Mouse (Mus musculus) retina, postnatal 7 days (tissue): ENCODE results near the gene Camta1.

Experiments
- DNase-seq: peaks from one replicate; pipeline ENCODE4 v3.0.0-alpha.2; 2012; ENCODE audit warnings: low read depth, low spot score

Gene Camta1

GRCm38 (mm10) chr4:151779962-151780459, 81.7 kb downstream of the Camta1 start:
- DNase-seq: no peak

DNA sequence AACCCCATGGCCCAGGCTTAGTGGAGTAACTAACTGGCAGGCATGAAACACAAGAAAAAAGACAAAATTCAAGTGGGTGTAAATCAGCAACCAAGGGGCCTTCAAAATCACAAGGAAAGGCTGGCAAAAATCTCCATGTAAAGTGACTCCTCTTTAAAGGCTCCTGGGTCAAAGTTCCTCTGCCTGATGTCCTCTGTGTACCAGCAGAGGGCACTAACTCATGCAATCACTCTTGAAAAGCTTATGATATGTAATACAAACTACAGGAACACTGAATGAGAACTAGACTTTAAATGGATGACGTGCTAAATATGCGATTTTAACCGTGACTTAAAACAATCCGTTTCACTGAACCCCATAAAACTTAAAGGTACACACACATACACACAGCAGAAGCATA, 83.2 kb downstream of the Camta1 start:
- peak; percentile 38 for DNase-seq

DNA sequence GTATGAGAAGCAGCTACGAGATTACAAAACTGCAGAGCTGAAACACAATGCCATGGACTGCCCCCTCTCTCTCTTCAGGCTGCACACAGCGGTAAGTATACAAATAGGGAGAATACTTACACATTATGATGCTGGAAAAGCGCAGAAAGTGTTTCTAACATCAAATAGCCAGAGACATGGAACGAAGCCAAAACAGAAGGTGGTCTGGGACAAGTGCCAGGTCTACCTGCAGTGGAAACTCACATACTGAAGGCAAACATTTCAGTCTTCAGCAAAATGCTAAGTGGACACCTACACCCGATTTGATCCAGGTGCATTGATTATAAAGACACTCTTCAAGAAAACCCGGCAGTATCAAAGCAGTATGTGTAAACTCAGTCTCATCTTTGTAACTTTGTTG, 84.2 kb downstream of the Camta1 start:
- no peak for DNase-seq

- no peak for DNase-seq
Observed at GRCm38 (mm10) chr4:151775441-151775840, 86.2 kb downstream of the Camta1 start.

GRCm38 (mm10) chr4:151773651-151774050, 88.0 kb downstream of the Camta1 start:
- no peak for DNase-seq

DNA sequence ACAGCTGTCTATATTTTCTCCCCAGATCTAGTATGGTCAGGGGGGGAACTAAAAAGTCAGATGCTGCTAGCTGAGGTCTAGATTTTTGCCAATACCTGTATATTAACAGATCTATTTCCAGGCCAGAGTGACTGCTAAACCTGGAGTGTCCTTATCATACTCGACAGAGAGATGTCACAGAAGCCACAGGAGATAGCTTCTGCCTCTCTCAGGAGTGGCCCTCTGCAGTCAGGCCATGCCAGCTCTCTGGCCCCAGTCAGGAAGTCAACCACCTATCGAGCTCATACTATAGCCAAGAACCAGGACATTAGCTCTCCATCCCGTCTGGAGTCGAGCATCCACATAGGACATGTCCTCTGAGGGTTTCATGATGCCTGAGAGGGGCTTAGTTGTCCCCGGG, 88.7 kb downstream of the Camta1 start:
- no peak for DNase-seq

GRCm38 (mm10) chr4:151770697-151771096, 91.0 kb downstream of the Camta1 start:
- no peak for DNase-seq

- DNase-seq: no peak
Observed at GRCm38 (mm10) chr4:151767786-151768185, 93.9 kb downstream of the Camta1 start.

DNA sequence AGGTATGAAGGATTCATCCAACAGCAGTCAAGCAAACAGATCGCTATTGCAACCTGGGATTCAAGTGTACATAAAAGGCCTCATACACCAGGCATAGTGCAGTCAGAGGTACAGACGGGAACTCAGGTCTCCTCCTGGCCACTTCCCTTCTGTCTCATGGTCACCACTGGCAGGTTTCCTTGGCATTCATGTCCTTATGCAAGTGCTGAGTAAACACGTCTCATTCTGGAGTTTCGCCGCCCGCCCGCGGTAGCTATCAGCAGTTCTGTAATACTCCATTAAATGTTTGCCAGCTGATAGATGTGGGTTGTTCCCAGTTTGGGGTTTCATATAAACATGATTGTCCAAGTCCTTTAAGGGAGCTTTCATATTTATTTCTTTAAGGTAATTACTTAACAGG, 94.3 kb downstream of the Camta1 start:
- no peak for DNase-seq

DNA sequence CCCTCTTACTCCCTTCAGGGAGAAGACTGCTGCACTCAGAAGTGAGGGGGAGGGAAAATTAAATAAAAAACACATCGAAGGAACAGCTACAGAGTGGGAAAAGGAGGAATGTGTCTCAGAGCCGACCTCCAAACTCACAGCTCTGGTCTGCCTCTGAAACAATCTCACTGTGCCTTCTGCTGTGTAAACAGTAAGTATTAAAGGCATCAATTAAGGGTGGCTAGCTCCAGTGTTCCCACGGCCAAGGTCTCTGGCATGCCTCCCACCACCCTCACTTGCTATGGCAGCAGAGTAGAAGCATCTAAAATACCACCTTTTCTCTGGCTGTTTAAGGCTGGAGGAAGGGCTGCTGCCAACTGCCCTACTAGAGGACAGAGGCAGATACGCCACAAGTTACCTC, 96.3 kb downstream of the Camta1 start:
- no peak for DNase-seq

DNA sequence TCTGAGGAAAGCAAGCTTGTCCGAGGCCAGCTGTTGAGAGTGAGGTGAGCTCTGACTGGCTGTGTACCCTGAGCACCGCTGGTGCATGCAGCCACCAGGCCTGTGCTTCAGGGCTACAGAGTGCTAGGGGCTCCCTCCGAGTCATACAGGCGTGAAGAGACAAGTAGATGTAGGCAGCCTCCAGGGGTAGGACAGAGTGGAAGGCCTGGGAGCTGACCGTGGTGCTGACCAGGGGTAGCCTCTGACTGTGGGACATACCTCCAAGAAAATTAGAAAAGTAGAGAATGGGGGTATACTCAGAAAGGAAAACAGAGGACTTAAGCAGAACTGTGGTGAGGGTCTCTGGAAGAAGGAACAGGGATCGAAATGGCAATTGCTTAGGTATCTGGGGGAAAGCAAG, 97.7 kb downstream of the Camta1 start:
- no peak for DNase-seq

GRCm38 (mm10) chr4:151759095-151759494, 102.6 kb downstream of the Camta1 start:
- DNase-seq: no peak

GRCm38 (mm10) chr4:151758337-151758736, 103.3 kb downstream of the Camta1 start:
- DNase-seq: no peak

- no peak for DNase-seq
Observed at GRCm38 (mm10) chr4:151757261-151757660, 104.4 kb downstream of the Camta1 start.

DNA sequence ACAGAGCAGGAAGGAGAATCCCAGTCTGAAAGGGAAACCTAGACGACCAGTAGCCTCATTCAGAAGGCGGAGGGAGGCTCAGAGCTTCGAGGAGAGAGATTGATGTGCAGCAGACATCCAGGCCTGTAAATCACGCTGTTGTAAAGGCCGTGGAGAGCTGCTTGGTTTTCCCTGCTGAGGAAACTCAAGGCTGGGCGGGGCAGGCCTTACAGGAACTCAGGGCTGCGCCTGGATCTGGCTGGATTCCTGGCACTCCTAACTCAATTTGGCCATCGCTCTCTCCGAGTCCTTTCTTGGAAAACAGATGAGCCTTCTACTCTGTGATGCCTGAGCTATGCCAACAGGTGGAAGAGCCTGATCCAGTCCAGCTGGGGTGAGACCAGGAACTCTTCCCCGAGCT, 105.3 kb downstream of the Camta1 start:
- no peak for DNase-seq

DNA sequence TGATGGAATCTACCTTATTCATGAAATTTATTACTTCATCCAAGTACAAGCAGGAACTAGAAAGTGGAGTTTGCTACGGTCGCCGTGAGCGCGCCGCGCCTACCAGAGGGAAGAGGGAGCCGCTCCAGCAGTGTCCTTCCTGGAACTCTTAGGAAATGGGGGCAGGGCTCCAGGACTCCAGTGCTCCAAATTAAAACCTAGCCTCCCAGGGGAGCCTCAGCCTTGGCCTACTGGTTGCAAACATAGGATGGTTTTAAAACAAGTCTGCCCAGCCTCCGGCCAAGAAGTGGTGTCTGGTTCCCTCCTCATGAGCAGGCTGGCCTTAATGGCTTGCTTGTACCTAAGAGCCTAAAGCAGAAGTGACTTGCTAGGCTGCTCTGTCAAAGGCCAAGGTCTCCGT, 108.4 kb downstream of the Camta1 start:
- DNase-seq: no peak

DNA sequence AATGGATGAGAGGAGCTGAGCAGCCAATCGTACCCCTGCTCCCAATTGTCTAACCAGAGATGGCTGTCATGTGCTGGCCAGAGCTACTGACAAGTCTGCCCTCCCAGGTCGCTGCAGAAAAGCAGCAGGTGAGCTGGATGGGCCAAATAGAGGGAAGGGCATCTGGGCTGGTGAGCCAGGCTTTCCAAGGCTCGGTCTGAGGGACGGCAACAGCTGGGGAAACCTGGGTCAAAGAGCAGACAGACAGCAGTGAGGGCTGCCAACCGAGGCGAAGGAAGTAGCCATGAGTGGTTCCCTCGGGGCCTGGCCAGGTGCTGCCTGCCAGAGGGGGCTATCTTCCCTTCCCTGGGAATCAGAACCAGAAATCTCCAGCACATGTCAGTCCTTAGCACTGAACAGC, 109.1 kb downstream of the Camta1 start:
- DNase-seq: no peak

DNA sequence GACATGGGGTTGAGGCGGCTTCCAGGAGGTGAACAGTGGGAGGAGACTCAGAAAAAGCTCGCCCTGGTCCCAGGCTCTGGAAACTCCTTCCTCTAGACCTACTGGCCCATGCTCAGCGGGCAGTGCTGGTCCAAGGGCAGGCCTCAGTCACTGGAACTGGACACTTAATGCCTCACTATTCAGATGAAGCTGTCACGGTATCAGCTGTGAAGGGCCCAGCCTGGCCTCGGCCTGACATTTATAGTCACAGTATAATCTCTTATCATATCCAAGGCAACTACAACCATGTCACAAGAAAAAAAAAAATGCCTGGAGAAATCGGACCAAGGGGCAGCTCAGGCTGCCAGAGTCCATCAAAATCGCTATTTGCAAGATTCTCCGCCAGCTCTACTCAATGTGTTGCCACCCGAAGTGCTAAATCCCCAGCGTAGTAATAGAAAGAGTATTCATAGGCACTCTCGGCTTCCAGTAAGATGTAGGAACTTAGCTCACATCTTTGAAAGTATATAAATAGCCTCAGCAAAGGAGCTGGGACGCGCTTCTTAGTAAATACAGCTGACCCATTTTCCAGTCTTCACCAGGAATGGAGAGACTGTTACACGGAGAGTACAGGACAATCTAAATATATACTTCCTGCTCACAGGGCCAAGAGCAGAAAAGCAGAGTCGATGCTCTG, 110.3 kb downstream of the Camta1 start:
- no peak for DNase-seq

DNA sequence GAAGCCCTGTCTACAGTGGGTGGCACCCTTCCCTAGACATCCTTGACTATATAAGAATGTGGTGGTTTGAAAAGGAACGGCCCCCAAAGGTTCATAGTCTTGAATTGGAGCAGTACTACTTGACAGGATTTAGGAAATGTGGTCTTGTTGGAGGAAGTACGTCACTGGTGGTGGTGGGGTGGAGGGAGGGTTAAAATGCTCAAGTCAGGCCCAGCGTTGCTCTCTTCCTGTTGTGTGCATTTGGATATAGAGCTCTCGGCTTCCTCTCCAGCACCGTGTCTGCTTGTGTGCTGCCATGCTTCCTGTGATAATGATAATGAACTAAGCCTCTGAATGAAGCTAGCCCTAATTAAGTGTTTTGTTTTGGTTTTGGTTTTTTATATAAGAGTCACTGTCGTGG, 114.0 kb downstream of the Camta1 start:
- no peak for DNase-seq

DNA sequence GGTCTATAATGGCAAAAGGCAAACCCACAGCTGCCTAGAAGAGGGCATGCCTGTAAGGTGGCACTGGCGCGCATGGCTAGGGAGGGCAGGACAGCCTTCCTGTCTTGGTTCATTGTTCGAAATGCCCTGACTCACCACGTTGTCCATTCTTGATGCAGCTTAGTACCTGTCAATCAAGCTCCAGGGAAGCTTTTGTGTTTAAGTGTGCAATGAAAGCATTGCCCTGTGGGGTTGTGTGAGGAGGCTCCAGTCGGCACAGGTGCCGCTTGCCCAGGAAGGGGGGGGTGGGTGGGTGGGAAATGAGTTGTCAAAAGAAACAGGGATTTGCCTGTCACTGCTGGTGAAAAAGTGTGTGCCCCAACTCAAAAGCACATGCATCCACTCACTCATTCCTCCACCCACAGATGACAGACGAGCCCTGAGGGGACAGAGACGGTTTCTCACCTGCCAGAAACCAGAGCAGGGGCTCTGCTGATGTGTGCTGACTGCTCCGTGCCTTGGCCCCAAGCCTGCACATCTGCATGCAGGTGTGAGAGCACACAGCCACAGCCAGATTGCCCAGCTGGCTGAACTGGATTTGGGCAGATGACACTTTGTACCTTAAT, 115.6 kb downstream of the Camta1 start:
- no peak for DNase-seq

DNA sequence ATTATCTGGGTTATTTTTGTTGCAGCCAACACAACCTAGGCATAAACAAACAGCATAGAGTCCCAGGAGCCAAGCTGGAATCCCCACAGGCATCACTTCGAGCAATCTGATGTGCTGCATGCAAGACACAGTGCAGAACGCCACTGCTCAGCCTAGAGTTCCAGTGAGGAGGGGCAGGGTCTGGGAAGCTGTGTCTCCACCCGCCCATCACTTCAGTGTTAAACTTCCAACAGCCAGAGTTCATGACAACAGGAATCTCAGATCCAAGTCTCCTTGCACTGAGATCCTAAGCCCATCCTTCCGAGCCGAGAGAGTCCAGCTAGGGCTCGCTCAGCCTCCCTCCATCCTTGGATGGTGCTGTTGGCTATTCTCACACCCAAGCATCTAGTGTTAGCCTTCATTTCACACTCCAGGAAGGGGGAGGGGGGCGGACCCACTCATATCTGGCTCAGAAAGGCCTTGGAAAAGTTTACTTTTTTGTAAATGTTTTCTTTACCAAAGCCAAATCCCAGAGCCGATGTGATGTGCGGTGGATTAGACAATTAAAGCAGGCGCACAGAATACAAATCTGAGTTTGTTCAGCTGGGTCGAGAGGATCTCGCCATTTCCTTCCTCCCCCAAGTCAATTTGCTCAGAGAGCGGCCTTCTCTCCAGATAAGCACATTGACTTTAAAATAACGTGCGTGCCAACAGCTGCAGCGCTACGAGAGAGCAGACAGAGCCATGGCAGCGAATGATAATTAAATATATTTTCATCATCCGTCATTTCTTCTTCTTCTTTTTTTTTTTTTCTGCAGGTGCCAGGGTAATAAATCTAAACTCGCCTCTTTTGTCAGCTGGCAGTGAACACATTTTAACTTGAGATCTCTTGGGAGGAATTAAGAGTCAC, 120.2 kb downstream of the Camta1 start:
- DNase-seq: no peak

DNA sequence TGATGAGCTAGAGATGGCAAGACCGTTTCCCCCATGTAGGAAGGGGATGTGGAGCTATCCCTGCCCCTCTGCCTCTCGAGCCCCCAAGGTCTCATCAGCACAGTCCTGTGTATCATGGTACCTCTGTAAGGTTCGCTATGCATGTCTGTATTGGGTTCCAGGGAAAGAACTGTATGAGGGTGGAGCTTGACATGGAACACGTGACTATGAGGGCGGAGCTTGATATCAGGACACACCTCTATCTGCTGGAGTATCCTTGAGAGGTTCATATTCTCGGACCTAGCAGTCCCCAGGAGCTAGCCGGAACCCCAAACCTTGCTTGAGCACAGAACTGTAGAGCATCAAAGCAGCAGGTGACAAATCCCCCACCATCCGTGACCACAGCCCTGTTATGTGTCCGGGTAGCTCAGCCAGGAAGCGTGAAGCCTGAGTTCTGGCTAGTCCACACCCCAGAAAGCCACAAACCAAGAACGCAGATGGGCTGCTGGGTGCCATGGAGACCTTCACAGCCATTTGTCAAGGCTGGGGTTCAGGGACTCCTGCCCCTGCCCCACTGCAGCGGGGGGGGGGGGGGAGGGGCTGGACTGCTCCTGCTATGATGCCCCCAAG, 122.2 kb downstream of the Camta1 start:
- no peak for DNase-seq
